Mouse (Mus musculus): Measurements from ENCODE around the gene Npcd.

- TF ChIP-seq CTCF (IDR thresholded peaks at IDR 0.05; ENCODE audit: borderline replicate concordance, control insufficient read depth, extremely low read depth, insufficient read depth, low read length, poor library complexity) (no peak), POLR2A (IDR thresholded peaks at IDR 0.05; ENCODE audit: control insufficient read depth, extremely low read depth, insufficient read depth, low read length, poor library complexity) (0 out of 2 replicates have a peak, but pooled peaks have one; percentile 16)
These were observed 70.3 kb downstream of the Npcd start for GRCm38 (mm10) chr15:79763601-79764246.
